Mouse (Mus musculus) cerebellum, adult 2 months (tissue): ENCODE data around the gene Qdpr. TPM values are rescaled to one million over a fixed set of nuclear protein-coding genes. Genes with fewer than 3 reads are reported as not detected.
A peak's percentile ranks its signal among the peaks of the same experiment; 100 is the strongest.
"Not testable (repeated sequence)": the region's sequence is repeated elsewhere in the genome, so short reads cannot be mapped to it uniquely, and the experiment has no call there.

Source experiments
- DNase-seq, 2 experiments: peaks; one replicate each; pipeline ENCODE4 v3.0.0; 2021
- H3K27ac ChIP-seq: fragments of 200-500 bp; 2 replicates; pipeline ENCODE4 v1.5.1; 2012; ENCODE audit warnings: low read length, control low read depth, inconsistent platforms; ENCODE audit not compliant: insufficient read depth
- H3K27me3 ChIP-seq: fragments of 200-500 bp; 2 replicates; pipeline ENCODE4 v1.6.1; 2012; ENCODE audit warnings: inconsistent platforms, mild to moderate bottlenecking, low read length, moderate library complexity; ENCODE audit not compliant: control insufficient read depth, insufficient read depth
- H3K4me1 ChIP-seq: fragments of 200-500 bp; 2 replicates; pipeline ENCODE4 v1.6.1; 2011; ENCODE audit warnings: low read length; ENCODE audit not compliant: control insufficient read depth, insufficient read depth
- H3K4me3 ChIP-seq: fragments of 200-500 bp; replicated peaks from 2 replicates; pipeline ENCODE3; 2011; ENCODE audit warnings: mild to moderate bottlenecking, low read depth, low read length, control low read depth; ENCODE audit not compliant: insufficient read depth
- CTCF ChIP-seq: fragments of 200-500 bp; IDR thresholded peaks from 2 replicates; pipeline ENCODE4 v1.5.1; 2011; ENCODE audit warnings: low read depth, mild to moderate bottlenecking, control low read depth, low read length, moderate library complexity, borderline replicate concordance; ENCODE audit not compliant: insufficient read depth
- POLR2A ChIP-seq: fragments of 200-500 bp; IDR thresholded peaks from 2 replicates; pipeline ENCODE4 v1.6.1; 2011; ENCODE audit warnings: low read length, control low read depth, borderline replicate concordance; ENCODE audit not compliant: insufficient read depth
- WGBS: fragments of 180-500 bp; shearing (Covaris S2); methylation state at CpG from one replicate; pipeline ENCODE4 v1.1.7; 2018; 5-methylcytosine and 5-hydroxymethylcytosine counted together
- polyA plus RNA-seq: library from polyadenylated mRNA; depleted of rRNA; stranded (reverse); fragments of >200 nt; gene quantifications from 2 replicates; pipeline ENCODE4 v1.2.3, GENCODE M21; 2012

The Qdpr gene
- polyA plus RNA-seq, 1 experiment = 593 TPM

DNA sequence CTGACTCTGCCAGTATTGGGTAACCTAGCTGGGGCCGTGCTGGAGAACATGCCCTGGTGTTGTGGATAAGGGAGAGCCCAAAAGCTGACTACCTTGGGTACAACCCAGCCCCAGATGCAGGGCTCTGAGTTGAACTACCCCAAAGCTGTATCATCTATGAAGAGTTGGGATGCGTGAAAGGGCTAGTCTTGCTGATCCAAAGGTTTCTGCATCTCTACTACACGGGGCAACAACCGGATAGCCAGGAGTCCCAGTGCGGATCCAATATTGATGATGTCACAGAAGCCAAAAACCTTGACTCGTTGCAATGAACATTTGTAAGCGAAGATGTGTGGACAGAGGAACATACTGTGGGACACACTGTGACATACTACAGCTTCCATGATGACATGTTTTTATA, 22.1 kb downstream of the Qdpr start:
- no peak for DNase-seq
- WGBS = 95% methylated on average over 7 of the region's 7 CpGs
- H3K27me3 ChIP-seq = no peaks in the 10 kb centered on the region
- no peak overlapping the region for H3K27ac ChIP-seq
- H3K4me3 ChIP-seq = no peak overlapping the region
- 0 out of 2 replicates have a peak, but pooled peaks cover 2% of the 10 kb centered on the region for H3K4me1 ChIP-seq
- TF ChIP-seq CTCF = no peak
- TF ChIP-seq POLR2A = no peak

DNA sequence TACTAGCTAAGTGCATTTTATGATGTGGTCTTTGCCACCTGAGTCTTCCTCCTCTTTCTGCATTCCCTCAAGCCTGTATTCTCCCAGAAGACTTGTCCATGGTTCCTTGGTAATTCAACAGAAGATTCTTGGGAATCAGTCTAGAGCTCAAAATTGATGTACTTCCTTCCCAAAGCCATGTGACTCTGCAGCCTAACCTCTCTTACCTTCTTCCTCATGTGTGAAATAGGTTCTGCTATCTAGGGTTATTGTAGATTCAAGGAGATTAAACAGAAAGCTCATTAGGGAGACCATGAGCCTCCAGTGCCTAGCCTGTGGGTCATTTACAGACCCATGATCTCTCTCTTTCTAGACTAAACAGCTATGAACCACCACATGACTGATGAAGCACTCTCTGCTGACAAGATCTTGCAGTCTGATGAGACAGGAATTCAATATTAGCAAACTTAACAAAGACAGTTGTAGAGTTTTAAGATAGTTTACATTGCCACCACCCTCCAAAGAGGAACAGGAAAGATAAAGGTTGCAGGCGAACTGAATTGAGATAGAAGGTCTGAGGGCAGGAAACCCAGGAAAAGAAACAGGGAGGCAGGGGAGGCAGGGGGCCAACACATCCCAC, 23.5 kb downstream of the Qdpr start:
- H3K27me3 ChIP-seq = no peaks in the 10 kb centered on the region; the same call in 1 of the 2 replicates
- 0 out of 2 replicates have a peak, but pooled peaks cover 2% of the 10 kb centered on the region for H3K4me1 ChIP-seq
- no peak overlapping the region for H3K27ac ChIP-seq
- H3K4me3 ChIP-seq = no peak overlapping the region
- 89% methylated on average over 1 of the region's 1 CpGs for WGBS
- no peak for DNase-seq
- TF ChIP-seq POLR2A (no peak), CTCF (no peak)

DNA sequence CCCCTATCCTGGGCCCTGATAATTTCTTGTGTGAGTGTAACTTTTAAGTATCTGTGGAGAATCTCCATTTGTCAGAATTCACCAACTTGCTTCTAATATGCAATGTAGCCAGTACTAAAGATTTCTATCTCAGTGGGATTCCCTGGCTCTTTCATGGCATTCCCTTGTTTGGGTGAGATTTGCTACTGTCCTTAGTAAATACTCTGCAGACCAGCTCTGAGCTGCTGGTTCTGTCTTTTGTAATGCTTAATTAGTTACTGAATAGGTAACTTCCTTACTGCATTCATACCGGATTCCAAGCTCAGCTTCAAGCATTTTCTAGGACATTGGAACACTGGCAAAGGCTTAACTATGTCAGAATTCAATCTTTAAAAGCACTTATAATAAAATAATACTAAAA, 24.3 kb downstream of the Qdpr start:
- not testable (repeated sequence) for H3K27ac ChIP-seq, H3K4me3 ChIP-seq, DNase-seq, H3K27me3 ChIP-seq, H3K4me1 ChIP-seq
- 52% methylated on average over 1 of the region's 1 CpGs for WGBS

DNA sequence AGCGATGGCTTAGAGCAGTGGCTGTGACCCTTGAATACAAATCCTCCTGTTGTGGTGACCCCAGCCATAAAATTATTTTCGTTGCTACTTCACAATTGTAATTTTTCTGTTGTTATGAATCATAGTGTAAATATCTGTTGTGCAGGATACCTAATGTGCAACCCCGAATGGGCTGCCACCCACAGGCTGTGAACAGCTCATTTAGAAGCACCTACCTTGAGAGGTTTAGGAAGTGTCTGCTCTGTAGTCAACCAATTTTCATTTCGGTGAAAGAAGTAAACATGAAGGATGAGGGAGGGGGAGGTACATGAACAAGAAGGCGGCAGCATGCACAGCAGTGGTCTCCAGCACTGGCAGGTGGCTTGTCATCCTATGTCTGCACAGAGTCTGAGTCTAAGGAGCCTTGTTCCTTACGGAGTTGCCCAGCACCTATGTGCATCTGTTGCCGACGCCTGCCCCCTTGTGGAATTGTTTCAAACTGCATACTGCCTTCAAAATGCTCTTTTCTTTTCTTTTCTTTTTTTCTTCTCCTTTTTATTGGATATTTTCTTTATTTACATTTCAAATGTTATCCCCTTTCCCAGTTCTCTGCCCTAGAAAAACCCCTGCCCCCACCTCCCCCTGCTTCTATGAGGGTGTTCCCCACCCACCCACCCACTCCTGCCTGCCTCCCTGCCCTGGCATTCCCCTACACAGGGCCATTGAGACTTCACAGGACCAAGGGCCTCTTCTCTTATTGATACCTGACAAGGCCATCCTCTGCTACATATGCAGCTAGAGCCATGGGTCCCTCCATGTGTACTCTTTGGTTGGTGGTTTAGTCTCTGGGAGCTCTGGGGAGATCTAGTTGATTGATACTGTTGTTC, 25.8 kb downstream of the Qdpr start:
- peak; percentile 20 to 35 for DNase-seq
- no peaks in the 10 kb centered on the region; the same call in 1 of the 2 replicates for H3K27me3 ChIP-seq
- no peak overlapping the region for H3K4me3 ChIP-seq
- TF ChIP-seq CTCF (peak; percentile 77), POLR2A (no peak)
- WGBS = 36% methylated on average over 8 of the region's 8 CpGs
- no peak overlapping the region for H3K27ac ChIP-seq
- H3K4me1 ChIP-seq = 0 out of 2 replicates have a peak, but pooled peaks cover 2% of the 10 kb centered on the region

DNA sequence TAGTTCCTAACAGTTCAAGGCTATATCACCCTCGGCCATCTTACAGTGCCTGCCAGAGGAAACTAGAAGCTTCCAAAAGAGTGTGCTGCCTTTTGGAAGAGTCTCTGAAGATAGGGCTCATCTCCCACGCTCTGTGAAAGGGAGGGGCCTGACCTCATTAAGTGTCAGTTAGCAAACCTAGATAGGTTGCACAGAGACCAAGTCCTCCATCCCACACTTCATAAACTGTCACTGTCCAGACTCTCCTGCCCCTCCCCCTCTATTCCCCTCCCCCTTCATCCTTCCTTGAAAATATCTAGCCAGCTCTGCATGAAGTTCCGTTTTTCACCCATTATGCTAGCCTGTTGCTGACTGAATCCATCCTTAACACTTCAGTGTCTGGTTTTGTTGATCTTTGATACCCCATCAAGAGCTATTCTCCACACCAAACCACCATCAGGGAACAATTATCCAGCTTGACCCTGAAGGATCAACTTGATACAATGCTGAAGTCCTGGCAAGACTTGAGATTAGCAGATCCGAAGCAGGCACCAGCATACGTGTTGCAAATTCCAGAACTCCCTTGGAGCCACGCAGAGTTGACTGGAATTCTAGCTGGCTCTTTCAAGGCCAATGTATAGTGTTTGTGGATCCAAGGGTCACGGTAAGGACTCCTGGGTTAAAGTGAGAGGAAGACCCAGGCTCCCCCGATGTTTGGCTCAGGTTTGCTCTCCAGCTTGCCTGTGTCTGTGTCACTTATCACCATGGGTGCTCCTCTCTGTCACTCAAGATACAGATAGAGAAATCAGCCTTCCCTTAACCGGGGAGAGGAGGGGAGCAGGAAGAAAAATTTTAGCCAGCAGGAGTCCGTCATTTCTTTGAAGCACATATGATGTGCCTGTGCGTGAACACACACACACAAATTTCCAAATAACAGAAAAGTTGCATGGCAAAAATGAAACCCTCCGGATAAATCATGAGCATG, 27.9 kb downstream of the Qdpr start:
- 0 out of 2 replicates have a peak, but pooled peaks cover 2% of the 10 kb centered on the region for H3K4me1 ChIP-seq
- H3K27me3 ChIP-seq = no peaks in the 10 kb centered on the region; the same call in 1 of the 2 replicates
- no peak overlapping the region for H3K27ac ChIP-seq
- TF ChIP-seq CTCF = no peak
- no peak for TF ChIP-seq POLR2A
- 66% methylated on average over 12 of the region's 12 CpGs for WGBS
- no peak overlapping the region for H3K4me3 ChIP-seq
- DNase-seq = no peak

DNA sequence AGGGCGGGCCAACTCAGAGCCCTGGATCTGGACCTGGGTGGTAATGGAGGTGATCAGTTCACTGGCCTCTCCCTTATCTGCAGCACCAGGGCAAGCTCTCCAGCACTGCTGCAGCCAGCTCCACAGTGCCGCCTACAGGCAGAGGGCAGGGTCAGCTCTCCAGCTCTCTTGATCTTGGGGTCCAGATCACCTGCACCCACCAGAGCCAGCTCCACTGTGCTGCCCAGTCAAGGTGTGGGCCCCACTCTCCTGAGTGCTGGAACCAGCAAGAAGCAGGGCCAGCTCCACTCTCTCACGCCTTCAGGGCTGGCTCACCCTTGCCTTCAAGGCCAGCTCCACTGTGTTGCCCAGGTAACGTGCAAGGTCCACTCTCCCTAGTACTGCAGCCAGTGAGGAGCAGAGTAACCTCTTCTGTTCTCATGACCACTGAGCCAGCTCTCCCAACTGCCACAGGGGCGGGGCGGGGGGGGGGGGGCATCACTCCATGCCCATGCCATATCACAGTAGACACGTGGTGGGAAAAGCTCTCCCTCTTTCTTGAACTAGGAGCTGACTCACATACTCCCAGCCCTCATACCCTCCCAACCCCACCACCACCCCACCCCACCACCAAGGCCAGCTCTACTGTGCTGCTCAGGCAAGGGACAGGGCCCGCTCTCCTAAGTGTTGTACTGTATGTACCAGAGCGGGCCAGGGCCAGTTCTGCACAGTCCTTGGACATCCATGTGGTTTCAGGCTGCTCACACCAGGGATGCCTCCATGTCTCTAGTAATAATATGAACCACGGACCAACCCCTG, 30.0 kb downstream of the Qdpr start:
- TF ChIP-seq POLR2A (no peak), CTCF (peak; percentile 27; the same call in 1 of the 2 replicates)
- 78% methylated on average over 10 of the region's 10 CpGs for whole genome bisulfite sequencing
- no peaks in the 10 kb centered on the region; the same call in 1 of the 2 replicates for H3K27me3 ChIP-seq
- no peak overlapping the region for H3K4me3 ChIP-seq
- no peak overlapping the region for H3K27ac ChIP-seq
- no peak for DNase-seq
- H3K4me1 ChIP-seq = 0 out of 2 replicates have a peak, but pooled peaks cover 2% of the 10 kb centered on the region

DNA sequence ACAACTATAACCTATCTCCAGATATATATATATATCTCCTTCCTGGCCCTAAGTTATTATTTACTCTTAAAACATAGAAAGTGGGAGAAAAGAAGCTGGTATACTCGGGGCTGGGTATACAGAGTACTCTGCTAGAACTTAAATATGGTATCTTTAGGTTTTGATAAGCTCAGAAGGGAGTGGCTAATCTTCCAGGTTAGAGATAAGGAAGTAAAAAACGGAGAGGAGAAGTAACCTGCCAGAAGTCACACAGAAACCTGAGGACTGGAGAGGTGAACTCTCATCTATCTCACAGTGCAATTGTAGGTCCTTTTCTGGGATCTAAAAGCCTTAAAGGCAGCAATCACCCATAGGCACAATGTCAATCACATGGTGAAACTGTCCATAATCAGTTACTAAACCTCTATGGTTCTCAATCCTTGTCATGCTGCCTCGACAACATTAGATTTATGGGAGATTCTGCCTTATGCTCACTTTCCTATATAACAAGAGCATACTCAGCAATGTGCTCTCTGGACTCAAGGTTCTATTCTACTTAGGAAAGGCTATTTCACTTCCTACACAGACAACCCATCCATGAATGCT, 32.1 kb downstream of the Qdpr start:
- Histone ChIP-seq H3K27me3 (no peaks in the 10 kb centered on the region; the same call in 1 of the 2 replicates), H3K27ac (no peak overlapping the region), H3K4me3 (no peak overlapping the region), H3K4me1 (no peaks in the 10 kb centered on the region)
- no peak for DNase-seq
- TF ChIP-seq POLR2A (no peak), CTCF (no peak)
- WGBS = 74% methylated on average over 3 of the region's 3 CpGs
